Mouse (Mus musculus) megakaryocyte, embryonic 14.5 days (primary cell): ENCODE data around the gene Fbxo45. TPM values are rescaled to one million over a fixed set of nuclear protein-coding genes. Genes with fewer than 3 reads are reported as not detected.

Experiments
- H3K27me3 ChIP-seq: replicated peaks from 2 replicates; pipeline ENCODE3; 2012; ENCODE audit warnings: inconsistent platforms
- H3K36me3 ChIP-seq: replicated peaks from 2 replicates; pipeline ENCODE3; 2012; ENCODE audit warnings: low read length, inconsistent platforms, mixed read lengths
- H3K4me1 ChIP-seq: 2 replicates; pipeline ENCODE4 v1.6.1; 2012; ENCODE audit warnings: inconsistent platforms
- H3K4me3 ChIP-seq: replicated peaks from 2 replicates; pipeline ENCODE3; 2012; ENCODE audit warnings: moderate library complexity, mild to moderate bottlenecking, inconsistent platforms
- H3K9me3 ChIP-seq: 2 replicates; pipeline ENCODE4 v1.6.1; 2012; ENCODE audit warnings: inconsistent platforms
- FLI1 ChIP-seq: IDR thresholded peaks from 2 replicates; pipeline ENCODE4 v1.6.1; 2012; ENCODE audit warnings: low read length, inconsistent platforms, mixed read lengths
- GATA1 ChIP-seq: IDR thresholded peaks from 3 replicates; pipeline ENCODE4 v1.6.1; 2012; ENCODE audit warnings: mixed read lengths, low read length, inconsistent platforms, borderline replicate concordance
- polyA plus RNA-seq: library from polyadenylated mRNA; stranded (reverse); fragments of >175 nt; gene quantifications from 2 replicates; pipeline ENCODE4 v1.2.3, GENCODE M21; 2012; ENCODE audit warnings: low replicate concordance; ENCODE audit not compliant: insufficient read depth

The Fbxo45 gene
- polyA plus RNA-seq, 1 experiment: 0.95 TPM

DNA sequence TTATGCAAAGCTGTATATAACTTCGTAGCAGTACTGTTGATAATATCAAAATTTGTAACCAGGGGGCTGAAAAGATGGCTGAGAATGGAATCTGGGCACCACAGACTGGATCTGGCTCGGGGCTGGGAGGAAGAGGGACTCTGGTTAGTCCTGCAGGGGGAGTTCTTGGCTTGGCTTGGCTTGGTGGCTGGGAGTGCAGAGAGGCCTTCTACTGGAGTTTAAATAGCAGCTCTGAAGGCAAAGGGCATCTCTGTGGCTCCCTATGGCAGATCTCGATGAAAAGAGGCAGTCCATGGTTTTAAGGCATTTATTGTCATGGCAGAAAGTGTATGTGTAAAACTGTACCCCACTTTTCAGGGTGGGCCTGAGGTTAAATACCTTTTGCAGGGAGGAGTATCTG lies 42.1 kb downstream of the Fbxo45 start:
- Histone ChIP-seq H3K9me3 (peaks cover 15% of the 10 kb centered on the region), H3K27me3 (peaks cover 2% of the 10 kb centered on the region), H3K4me3 (no peak overlapping the region), H3K4me1 (peaks cover 33% of the 10 kb centered on the region), H3K36me3 (peaks cover 3% of the 10 kb centered on the region)
- TF ChIP-seq FLI1 (no peak), GATA1 (no peak)

DNA sequence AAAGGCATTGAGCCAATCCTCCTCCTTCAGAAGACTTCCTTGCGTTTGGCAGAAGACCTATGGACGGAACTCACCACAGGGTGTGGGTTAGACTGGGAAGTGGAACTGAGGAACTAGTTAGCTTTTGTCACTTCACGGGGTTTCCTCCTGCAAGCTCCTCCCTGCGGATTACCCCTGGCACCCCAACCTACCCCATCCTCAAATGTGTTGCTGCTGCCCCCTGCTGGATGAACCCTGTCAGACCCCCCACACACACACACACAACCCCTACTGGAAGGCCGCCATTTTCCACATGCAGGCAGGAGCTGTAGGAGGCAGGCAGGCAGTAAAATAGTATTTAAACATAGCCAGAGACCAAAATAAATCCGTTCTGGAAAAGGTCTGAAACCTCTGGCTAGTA lies 44.3 kb downstream of the Fbxo45 start:
- no peaks in the 10 kb centered on the region for H3K36me3 ChIP-seq
- H3K9me3 ChIP-seq: 0 out of 2 replicates have a peak, but pooled peaks cover 3% of the 10 kb centered on the region
- H3K4me3 ChIP-seq: peak overlapping the region; percentile 70
- TF ChIP-seq GATA1: no peak
- peaks cover 2% of the 10 kb centered on the region for H3K27me3 ChIP-seq
- H3K4me1 ChIP-seq: peaks cover 33% of the 10 kb centered on the region

DNA sequence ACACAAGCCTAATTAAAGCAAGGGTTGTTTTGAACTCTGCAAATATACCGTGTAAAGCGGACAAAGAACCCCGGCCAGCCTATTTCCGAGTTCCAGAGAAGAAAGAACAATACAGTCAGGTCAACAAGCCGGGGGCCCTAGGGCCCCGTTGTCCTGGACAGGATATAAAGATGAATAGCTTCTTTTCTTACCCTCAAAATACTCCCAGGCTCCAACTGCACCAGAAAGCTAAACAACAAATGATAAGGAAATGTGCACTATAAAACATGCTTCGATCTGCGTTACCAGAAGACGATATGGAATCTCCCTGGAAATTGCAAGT lies 46.0 kb downstream of the Fbxo45 start:
- Histone ChIP-seq H3K36me3 (no peaks in the 10 kb centered on the region), H3K4me3 (no peak overlapping the region), H3K4me1 (peaks cover 33% of the 10 kb centered on the region), H3K27me3 (no peaks in the 10 kb centered on the region), H3K9me3 (no peaks in the 10 kb centered on the region)
- TF ChIP-seq FLI1 (no peak), GATA1 (no peak)

DNA sequence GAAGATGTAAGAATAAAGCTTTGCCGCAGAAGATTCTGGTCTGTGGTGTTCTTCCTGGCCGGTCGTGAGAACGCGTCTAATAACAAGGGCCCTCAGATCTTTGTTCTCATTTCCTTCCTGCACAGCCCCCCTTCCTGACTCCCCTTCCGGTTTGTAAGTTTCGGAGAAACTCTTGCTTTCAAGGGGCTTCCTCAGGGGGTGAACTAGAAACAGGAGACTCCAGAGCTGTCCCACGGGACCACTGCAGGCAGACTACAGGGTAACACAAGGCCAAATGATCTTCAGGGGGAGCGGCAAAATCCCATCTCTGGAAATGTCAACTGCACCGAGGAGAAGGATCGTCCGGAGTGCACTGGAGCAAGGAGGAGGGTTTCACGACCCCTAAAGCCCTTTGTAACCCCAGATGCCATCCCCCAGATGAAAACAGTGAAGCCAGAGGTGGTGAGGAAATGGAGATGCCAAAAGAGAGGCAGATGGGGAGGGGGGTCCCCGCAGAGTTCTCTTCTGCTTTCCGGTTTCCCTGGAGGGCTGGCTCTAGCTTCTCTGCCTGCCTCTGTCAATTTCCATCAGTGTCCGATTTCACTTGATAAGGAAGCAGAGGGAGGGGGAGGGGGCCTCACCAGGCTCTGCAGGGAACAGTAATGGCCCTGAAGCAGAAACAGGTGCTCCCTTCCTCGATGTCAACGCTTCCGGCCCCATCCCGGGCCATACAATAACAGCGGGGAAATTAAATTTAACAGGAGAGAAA lies 46.5 kb downstream of the Fbxo45 start:
- Histone ChIP-seq H3K9me3 (no peaks in the 10 kb centered on the region), H3K27me3 (no peaks in the 10 kb centered on the region), H3K4me1 (peaks cover 33% of the 10 kb centered on the region), H3K4me3 (peak overlapping the region; percentile 76), H3K36me3 (no peaks in the 10 kb centered on the region)
- TF ChIP-seq GATA1 (no peak), FLI1 (no peak)

DNA sequence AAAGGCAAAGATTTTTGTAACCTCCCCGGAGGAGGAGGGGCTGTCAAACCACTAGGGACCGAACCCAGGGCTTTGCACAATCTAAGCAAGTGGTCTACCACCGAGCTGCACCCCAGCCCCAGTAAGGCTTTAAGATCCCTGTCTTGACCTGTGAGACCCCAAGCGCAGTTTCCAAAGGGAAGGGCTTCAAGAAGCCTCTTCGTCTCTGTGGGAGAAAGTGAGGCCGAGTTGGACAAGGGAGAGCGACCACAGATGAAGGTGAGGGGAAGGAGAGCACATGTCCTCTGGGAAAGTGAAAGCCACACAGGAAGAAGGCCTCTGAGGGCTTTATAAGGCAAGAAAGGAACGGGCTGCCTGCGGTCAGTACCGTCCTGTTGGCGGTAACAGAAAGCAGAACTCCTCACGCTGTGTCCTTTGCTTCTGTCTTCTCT lies 56.9 kb downstream of the Fbxo45 start:
- H3K4me3 ChIP-seq: peak overlapping the region; percentile 91
- peaks cover 4% of the 10 kb centered on the region for H3K36me3 ChIP-seq
- H3K4me1 ChIP-seq: peaks cover 86% of the 10 kb centered on the region
- H3K9me3 ChIP-seq: peaks cover 5% of the 10 kb centered on the region; the same call in 1 of the 2 replicates
- H3K27me3 ChIP-seq: no peaks in the 10 kb centered on the region
- TF ChIP-seq GATA1: no peak
- no peak for TF ChIP-seq FLI1

DNA sequence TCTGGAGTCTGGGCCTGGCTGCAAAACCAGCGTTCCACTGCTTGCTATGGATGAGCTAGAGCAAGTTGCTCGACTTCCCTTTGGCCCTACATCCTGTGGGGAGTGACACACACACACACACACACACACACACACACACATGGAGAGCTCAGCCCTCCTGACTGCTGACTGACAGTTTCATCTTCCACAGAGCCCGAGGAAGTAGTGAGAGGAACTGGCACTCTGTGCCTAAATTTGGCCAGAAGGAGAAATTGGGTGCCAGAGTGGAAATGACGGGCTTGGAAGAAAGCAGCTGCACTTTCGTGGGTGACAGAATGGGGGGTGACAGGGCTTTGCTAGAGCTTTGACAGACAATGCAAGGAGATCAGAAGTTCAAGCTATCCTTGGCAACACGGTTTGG lies 57.8 kb downstream of the Fbxo45 start:
- H3K4me1 ChIP-seq: peaks cover 84% of the 10 kb centered on the region
- H3K27me3 ChIP-seq: no peaks in the 10 kb centered on the region
- H3K4me3 ChIP-seq: peak overlapping the region; percentile 78
- H3K9me3 ChIP-seq: peaks cover 5% of the 10 kb centered on the region; the same call in 1 of the 2 replicates
- no peak for TF ChIP-seq FLI1
- no peak for TF ChIP-seq GATA1
- peaks cover 4% of the 10 kb centered on the region for H3K36me3 ChIP-seq

DNA sequence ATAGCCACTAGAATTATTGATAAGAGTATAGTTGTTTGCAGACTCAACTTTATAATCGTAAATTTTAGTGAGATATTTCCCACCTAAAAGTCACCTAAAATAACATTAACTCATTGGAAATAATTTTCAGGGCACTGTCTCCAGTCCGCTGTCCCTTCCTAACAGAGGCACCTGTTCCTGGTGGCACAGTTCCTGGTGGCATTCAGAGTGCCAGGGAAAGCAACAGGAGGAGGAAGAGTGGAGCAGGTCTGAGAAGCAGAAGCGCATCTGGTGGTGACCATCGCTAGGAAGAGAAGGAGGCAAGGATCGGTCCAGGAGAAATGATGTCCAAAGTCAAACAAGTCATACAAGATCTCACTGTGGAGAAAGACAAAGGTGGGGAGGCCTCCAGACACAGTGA lies 60.9 kb downstream of the Fbxo45 start:
- no peak for TF ChIP-seq GATA1
- Histone ChIP-seq H3K27me3 (no peaks in the 10 kb centered on the region), H3K36me3 (no peaks in the 10 kb centered on the region), H3K4me1 (peaks cover 57% of the 10 kb centered on the region), H3K4me3 (no peak overlapping the region), H3K9me3 (no peaks in the 10 kb centered on the region)

Other genes with a start within 250 kb of the Fbxo45 start
- gene Senp5, start 243.9 kb downstream of the Fbxo45 start, polyA plus RNA-seq: 1.5 and 1.9 TPM in 2 replicates
- gene Pak2, start 167.8 kb downstream of the Fbxo45 start, polyA plus RNA-seq: 16.0 and 24.5 TPM in 2 replicates
- gene Pigx, start 147.4 kb downstream of the Fbxo45 start, polyA plus RNA-seq: 30.0 and 61.3 TPM in 2 replicates
- 1.6 and 2.0 TPM in 2 replicates for gene Cep19, start 147.4 kb downstream of the Fbxo45 start, polyA plus RNA-seq
- 75.8 and 110 TPM in 2 replicates for gene Nrros, start 81.6 kb downstream of the Fbxo45 start, polyA plus RNA-seq
- gene Bex6, start 67.3 kb downstream of the Fbxo45 start, polyA plus RNA-seq: 1.3 TPM in 1 of 2 replicates, not detected in the other
- gene Wdr53, start 69 bp upstream of the Fbxo45 start, polyA plus RNA-seq: 8.7 TPM in 1 of 2 replicates, not detected in the other
- not detected in 2 replicates for gene Smco1, start 24.3 kb upstream of the Fbxo45 start, polyA plus RNA-seq
- 1.4 and 3.8 TPM in 2 replicates for gene Rnf168, start 30.3 kb upstream of the Fbxo45 start, polyA plus RNA-seq
- gene Ubxn7, start 85.1 kb upstream of the Fbxo45 start, polyA plus RNA-seq: 0.23 TPM in 1 of 2 replicates, not detected in the other
- 0.83 TPM in 1 of 2 replicates, not detected in the other for gene Tm4sf19, start 153.3 kb upstream of the Fbxo45 start, polyA plus RNA-seq
- not detected in 2 replicates for gene Tctex1d2, start 172.5 kb upstream of the Fbxo45 start, polyA plus RNA-seq
- 14.2 and 47.1 TPM in 2 replicates for gene Pcyt1a, start 183.8 kb upstream of the Fbxo45 start, polyA plus RNA-seq
- gene Slc51a, start 240.7 kb upstream of the Fbxo45 start, polyA plus RNA-seq: not detected in 2 replicates
- 0.20 TPM in 1 of 2 replicates, not detected in the other for gene Zdhhc19, start 249.1 kb upstream of the Fbxo45 start, polyA plus RNA-seq